Comparison of ENCODE assay signal across 12 mouse cellular contexts in genomic region chr11:23893556-23893955, GRCm38 (mm10). TPM values are rescaled to one million over a fixed set of nuclear protein-coding genes. Genes with fewer than 3 reads are reported as not detected.
DNase-seq lines count a peak whose midpoint lies in the region; ATAC-seq and TF ChIP-seq lines count a peak whose summit lies in the region.
"Had no signal": no experiment of that assay in that cellular context is flagged by ENCODE, and none has a peak within 500 bp of the region (broad histone marks: within the 10 kb centered on the region; RNA-seq: fewer than 3 reads in every experiment).

No protein-coding gene starts in this region.

- no peak for DNase-seq in left cerebral cortex, adult 2 months (ENCODE audit: extremely low spot score in 1 of 2, low spot score in 2 of 2)
- DNase-seq in left cerebral cortex, postnatal 4 days = no peak
- no peak for DNase-seq in lung, postnatal 4 days
- DNase-seq: cerebellum, adult 11 months; kidney, postnatal 25 days; liver, embryonic 13.5 days; right cerebral cortex, adult 18-20 months had no signal

- H3K9me3 ChIP-seq in hindbrain, embryonic 16.5 days (ENCODE audit: control insufficient read depth, low read length) = no peaks in the 10 kb centered on the region
- no peaks in the 10 kb centered on the region for H3K9me3 ChIP-seq in neural tube, embryonic 13.5 days
- H3K9me3 ChIP-seq: heart, embryonic 12.5 days; liver, embryonic 13.5 days had no signal

- no peak overlapping the region for H3K9ac ChIP-seq in hindbrain, embryonic 16.5 days (ENCODE audit: low read depth, low read length)
- no peak overlapping the region for H3K9ac ChIP-seq in neural tube, embryonic 13.5 days

- H3K4me3 ChIP-seq in left cerebral cortex, adult 2 months = peak overlapping the region; percentile 90
- H3K4me3 ChIP-seq in embryonic fibroblast, embryonic 13.5 days (ENCODE audit: insufficient read depth, low read length) = peak overlapping the region; percentile 21; the same call in 1 of the 2 replicates
- H3K4me3 ChIP-seq in hindbrain, embryonic 16.5 days (ENCODE audit: low read length) = no peak overlapping the region
- H3K4me3 ChIP-seq in neural tube, embryonic 13.5 days = no peak overlapping the region

- TF ChIP-seq POLR2A in embryonic fibroblast, embryonic 13.5 days (IDR thresholded peaks at IDR 0.05; ENCODE audit: low read depth, low read length) = no peak

- H3K27ac ChIP-seq in left cerebral cortex, adult 2 months = no peak overlapping the region
- no peak overlapping the region for H3K27ac ChIP-seq in embryonic fibroblast, embryonic 13.5 days (ENCODE audit: insufficient read depth, low read length)
- no peak overlapping the region for H3K27ac ChIP-seq in hindbrain, embryonic 16.5 days (ENCODE audit: low read depth, low read length)
- H3K27ac ChIP-seq in neural tube, embryonic 13.5 days (replicated peaks) = no peak overlapping the region
- H3K27ac ChIP-seq: liver, embryonic 13.5 days had no signal

- no peaks in the 10 kb centered on the region for H3K4me1 ChIP-seq in embryonic fibroblast, embryonic 13.5 days (ENCODE audit: control insufficient read depth, insufficient read depth, low read length)
- peaks cover 6% of the 10 kb centered on the region for H3K4me1 ChIP-seq in hindbrain, embryonic 16.5 days (ENCODE audit: control insufficient read depth, insufficient read depth, low read depth, low read length)
- peaks cover 18% of the 10 kb centered on the region for H3K4me1 ChIP-seq in neural tube, embryonic 13.5 days (replicated peaks)

- no peaks in the 10 kb centered on the region for H3K27me3 ChIP-seq in hindbrain, embryonic 16.5 days (replicated peaks; ENCODE audit: control insufficient read depth, insufficient read depth, low read length)
- H3K27me3 ChIP-seq in neural tube, embryonic 13.5 days = no peaks in the 10 kb centered on the region

- peak overlapping the region; percentile 44 for H3K4me2 ChIP-seq in hindbrain, embryonic 16.5 days (ENCODE audit: low read length)
- H3K4me2 ChIP-seq in neural tube, embryonic 13.5 days = peak overlapping the region; percentile 42

- ATAC-seq in hindbrain, embryonic 16.5 days = no peak
- ATAC-seq in neural tube, embryonic 13.5 days (ENCODE audit: low read depth) = no peak
- no peak for ATAC-seq in erythroid progenitor cell, adult 5-6 weeks (replicated peaks; ENCODE audit: low FRiP score, poor library complexity, severe bottlenecking)

- H3K36me3 ChIP-seq in hindbrain, embryonic 16.5 days (ENCODE audit: control insufficient read depth, insufficient read depth, low read length) = peaks cover 7% of the 10 kb centered on the region
- H3K36me3 ChIP-seq in neural tube, embryonic 13.5 days = peaks cover 17% of the 10 kb centered on the region

- TF ChIP-seq CTCF in left cerebral cortex, adult 2 months (IDR thresholded peaks at IDR 0.05) = no peak
- no peak for TF ChIP-seq CTCF in embryonic fibroblast, embryonic 13.5 days (IDR thresholded peaks at IDR 0.05; ENCODE audit: borderline replicate concordance, insufficient read depth, low read length)

- intact Hi-C loops in left cerebral cortex, adult 2 months (cut with DNase I) = no loop called here
- intact Hi-C loops in left cerebral cortex, postnatal 4 days (cut with DNase I) = no loop called here

RNA-seq across cellular contexts. Expression of gene Papolg, which starts 1.5 kb away (rescaled TPM):
- total RNA-seq in left cerebral cortex, adult 2 months (2021) = 10 to 100 TPM; 20.5 to 20.8 TPM
- total RNA-seq in left cerebral cortex, postnatal 4 days (2021) = 10 to 100 TPM; 23.1 to 24.7 TPM
- polyA plus RNA-seq in embryonic fibroblast, embryonic 13.5 days (2011; ENCODE audit: insufficient read length, low read depth, missing spikeins) = 14.1 and 16.2 TPM in 2 replicates
- 15.9 and 18.6 TPM in 2 replicates for polyA plus RNA-seq in hindbrain, embryonic 16.5 days (2015; fragmentation: Nextera tagmentation; extraction: Ambion mirVana)
- 19.5 and 24.0 TPM in 2 replicates for polyA plus RNA-seq in neural tube, embryonic 13.5 days (2015; fragmentation: Nextera tagmentation; extraction: Ambion mirVana)
- total RNA-seq in erythroid progenitor cell, adult 5-6 weeks (2015; ENCODE audit: low replicate concordance) = 15.1 and 28.5 TPM in 2 replicates
- total RNA-seq in erythroid progenitor cell, adult 5-6 weeks (2017; ENCODE audit: low replicate concordance) = 12.7 and 13.5 TPM in 2 replicates

Comparison
In these comparisons a context has a peak if more than half of its experiments do, and no peak if none do; other contexts are left out.
1. H3K4me3 ChIP-seq: peak in left cerebral cortex, adult 2 months (single experiment) and embryonic fibroblast, embryonic 13.5 days (single experiment); none in hindbrain, embryonic 16.5 days (single experiment) and neural tube, embryonic 13.5 days (single experiment).